Mouse (Mus musculus) erythroblast, embryonic 14.5 days (primary cell): ENCODE results near the gene Hlcs.

ENCODE experiments used
- GATA1 ChIP-seq: IDR thresholded peaks from 2 replicates; pipeline ENCODE4 v1.6.1; 2012; ENCODE audit warnings: low read length, inconsistent platforms, mixed read lengths
- TAL1 ChIP-seq: IDR thresholded peaks from 3 replicates; pipeline ENCODE4 v1.6.1; 2012; ENCODE audit warnings: low read length, inconsistent platforms, mixed read lengths

GRCm38 (mm10) chr16:94315215-94315614 lies 1.8 kb upstream of the Hlcs start:
- TF ChIP-seq GATA1 (no peak), TAL1 (no peak)
